Comparison of ENCODE assay signal across 9 mouse cellular contexts in the genomic region with DNA sequence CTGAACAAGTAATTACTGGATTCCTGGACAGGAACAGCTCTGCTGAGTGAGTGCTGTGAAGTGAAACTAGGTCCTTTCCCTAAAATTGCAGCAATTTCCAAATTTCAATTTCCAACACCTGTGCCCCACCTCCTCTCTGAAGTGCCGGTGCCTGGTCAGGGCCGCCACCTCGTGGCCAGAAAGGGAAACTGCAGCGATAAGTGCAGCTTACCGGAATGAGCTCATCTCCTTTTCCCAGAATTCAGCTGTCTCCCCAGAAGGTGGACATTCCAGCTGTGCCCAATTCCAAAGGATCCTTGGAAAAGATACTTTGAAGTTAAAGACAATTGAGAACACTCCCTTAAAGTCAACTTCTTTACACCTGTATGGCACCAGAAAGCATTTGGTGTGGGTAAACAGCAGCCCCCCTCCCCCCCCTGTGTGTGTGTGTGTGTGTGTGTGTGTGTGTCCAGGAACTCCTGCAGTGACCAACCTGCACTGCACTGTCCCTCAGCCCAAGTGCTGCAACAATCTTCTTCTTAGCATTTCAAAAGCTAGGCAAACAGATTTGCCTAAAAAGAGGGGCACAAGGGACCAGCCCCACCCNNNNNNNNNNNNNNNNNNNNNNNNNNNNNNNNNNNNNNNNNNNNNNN. TPM values are rescaled to one million over a fixed set of nuclear protein-coding genes. Genes with fewer than 3 reads are reported as not detected.
A peak's percentile ranks its signal among the peaks of the same experiment; 100 is the strongest.
DNase-seq lines count a peak whose midpoint lies in the region; ATAC-seq lines count a peak whose summit lies in the region.
"Had no signal": no experiment of that assay in that cellular context is flagged by ENCODE, and none has a peak within 500 bp of the region (broad histone marks: within the 10 kb centered on the region; RNA-seq: fewer than 3 reads in every experiment).

No protein-coding gene starts in this region.

- H3K36me3 ChIP-seq in embryonic facial prominence, embryonic 11.5 days (replicated peaks; ENCODE audit: control insufficient read depth, insufficient read depth, low read depth, low read length): no peaks in the 10 kb centered on the region
- H3K36me3 ChIP-seq in heart, embryonic 11.5 days (ENCODE audit: control insufficient read depth, insufficient read depth, low read length): no peaks in the 10 kb centered on the region
- H3K36me3 ChIP-seq in liver, embryonic 13.5 days: no peaks in the 10 kb centered on the region
- H3K36me3 ChIP-seq: stomach, embryonic 15.5 days had no signal

- no peak overlapping the region for H3K4me3 ChIP-seq in embryonic facial prominence, embryonic 11.5 days (ENCODE audit: low read depth, low read length)
- no peak overlapping the region for H3K4me3 ChIP-seq in heart, embryonic 11.5 days (ENCODE audit: low read depth, low read length)
- H3K4me3 ChIP-seq in liver, embryonic 13.5 days (replicated peaks): no peak overlapping the region
- H3K4me3 ChIP-seq: stomach, embryonic 15.5 days had no signal

- H3K27ac ChIP-seq in embryonic facial prominence, embryonic 11.5 days (replicated peaks; ENCODE audit: low read depth, low read length): no peak overlapping the region
- H3K27ac ChIP-seq in heart, embryonic 11.5 days (ENCODE audit: low read depth, low read length): no peak overlapping the region
- H3K27ac ChIP-seq in liver, embryonic 13.5 days: no peak overlapping the region
- H3K27ac ChIP-seq: stomach, embryonic 15.5 days had no signal

- peak; percentile 80 for DNase-seq in CD4-positive, CD25-positive, alpha-beta regulatory T cell, adult 2 months (ENCODE audit: low read depth, low spot score)
- DNase-seq in adrenal gland, postnatal 14 days: peak; percentile 86
- DNase-seq in embryonic facial prominence, embryonic 11.5 days (ENCODE audit: low spot score): peak; percentile 72
- DNase-seq in kidney, postnatal 25 days: peak; percentile 77 to 80
- DNase-seq in liver, embryonic 13.5 days: peak; percentile 35
- peak; percentile 33 for DNase-seq in ovary, adult 18-20 months (ENCODE audit: low spot score)
- DNase-seq in thymus, postnatal 0 days (ENCODE audit: low spot score): peak; percentile 59

- H3K27me3 ChIP-seq in embryonic facial prominence, embryonic 11.5 days (ENCODE audit: control insufficient read depth, insufficient read depth, low read length): no peaks in the 10 kb centered on the region
- 0 out of 2 replicates have a peak, but pooled peaks cover 3% of the 10 kb centered on the region for H3K27me3 ChIP-seq in heart, embryonic 11.5 days (ENCODE audit: control insufficient read depth, insufficient read depth, low read length)
- H3K27me3 ChIP-seq in liver, embryonic 13.5 days: 0 out of 2 replicates have a peak, but pooled peaks cover 5% of the 10 kb centered on the region
- H3K27me3 ChIP-seq: stomach, embryonic 15.5 days had no signal

- H3K4me2 ChIP-seq in embryonic facial prominence, embryonic 11.5 days (ENCODE audit: low read depth, low read length): no peak overlapping the region
- peak overlapping the region; percentile 16 for H3K4me2 ChIP-seq in heart, embryonic 11.5 days
- no peak overlapping the region for H3K4me2 ChIP-seq in liver, embryonic 13.5 days
- H3K4me2 ChIP-seq: stomach, embryonic 15.5 days had no signal

- H3K9ac ChIP-seq in embryonic facial prominence, embryonic 11.5 days (replicated peaks; ENCODE audit: low read length): no peak overlapping the region
- H3K9ac ChIP-seq in heart, embryonic 11.5 days (ENCODE audit: low read depth, low read length): no peak overlapping the region
- H3K9ac ChIP-seq in liver, embryonic 13.5 days: no peak overlapping the region
- H3K9ac ChIP-seq: stomach, embryonic 15.5 days had no signal

- WGBS in embryonic facial prominence, embryonic 11.5 days: 4% methylated on average over 5 of the region's 5 CpGs
- WGBS in heart, embryonic 11.5 days (ENCODE audit: insufficient replicate concordance): 2% methylated on average over 5 of the region's 5 CpGs
- WGBS in liver, embryonic 13.5 days (ENCODE audit: insufficient replicate concordance): 3% methylated on average over 5 of the region's 5 CpGs

- H3K9me3 ChIP-seq in embryonic facial prominence, embryonic 11.5 days (replicated peaks; ENCODE audit: control insufficient read depth, low read length): no peaks in the 10 kb centered on the region
- no peaks in the 10 kb centered on the region for H3K9me3 ChIP-seq in heart, embryonic 11.5 days (replicated peaks; ENCODE audit: control insufficient read depth, low read length)
- H3K9me3 ChIP-seq in liver, embryonic 13.5 days (replicated peaks): no peaks in the 10 kb centered on the region
- H3K9me3 ChIP-seq: stomach, embryonic 15.5 days had no signal

- no peaks in the 10 kb centered on the region for H3K4me1 ChIP-seq in embryonic facial prominence, embryonic 11.5 days (ENCODE audit: control insufficient read depth, insufficient read depth, low read length)
- no peaks in the 10 kb centered on the region for H3K4me1 ChIP-seq in heart, embryonic 11.5 days (ENCODE audit: control insufficient read depth, insufficient read depth, low read length)
- peaks cover under 1% of the 10 kb centered on the region; the same call in 1 of the 2 replicates for H3K4me1 ChIP-seq in liver, embryonic 13.5 days (replicated peaks)
- H3K4me1 ChIP-seq: stomach, embryonic 15.5 days had no signal

- ATAC-seq in embryonic facial prominence, embryonic 11.5 days (replicated peaks; ENCODE audit: insufficient number of reproducible peaks, low FRiP score, low TSS enrichment, low read depth): no peak
- ATAC-seq in heart, embryonic 11.5 days (replicated peaks; ENCODE audit: insufficient number of reproducible peaks, low FRiP score, low TSS enrichment): no peak
- no peak for ATAC-seq in liver, embryonic 13.5 days (ENCODE audit: low read depth)

RNA-seq across cellular contexts. Expression of gene Anxa4, which starts 13.2 kb away (rescaled TPM):
- total RNA-seq in adrenal gland, postnatal 14 days (2021): 54.6 and 55.5 TPM in 2 replicates
- polyA plus RNA-seq in embryonic facial prominence, embryonic 11.5 days (2014; fragmentation: Nextera tagmentation; extraction: Ambion mirVana): 12.5 and 14.1 TPM in 2 replicates
- polyA plus RNA-seq in heart, embryonic 11.5 days (2014; fragmentation: Nextera tagmentation; extraction: Ambion mirVana): 13.0 and 13.7 TPM in 2 replicates
- 28.1 and 31.7 TPM in 2 replicates for polyA plus RNA-seq in liver, embryonic 13.5 days (2015; fragmentation: Nextera tagmentation; extraction: Ambion mirVana)
- 33.6 and 34.0 TPM in 2 replicates for polyA plus RNA-seq in thymus, postnatal 0 days (2015; fragmentation: Nextera tagmentation; extraction: Ambion mirVana)

RNA-seq across cellular contexts. Expression of gene Aak1, which starts 42.7 kb away (rescaled TPM):
- total RNA-seq in adrenal gland, postnatal 14 days (2021): 81.9 and 88.8 TPM in 2 replicates
- polyA plus RNA-seq in embryonic facial prominence, embryonic 11.5 days (2014; fragmentation: Nextera tagmentation; extraction: Ambion mirVana): 17.2 and 17.3 TPM in 2 replicates
- polyA plus RNA-seq in heart, embryonic 11.5 days (2014; fragmentation: Nextera tagmentation; extraction: Ambion mirVana): 23.0 and 24.3 TPM in 2 replicates
- polyA plus RNA-seq in liver, embryonic 13.5 days (2015; fragmentation: Nextera tagmentation; extraction: Ambion mirVana): 3.4 and 4.3 TPM in 2 replicates
- polyA plus RNA-seq in thymus, postnatal 0 days (2015; fragmentation: Nextera tagmentation; extraction: Ambion mirVana): 13.6 and 19.0 TPM in 2 replicates

Comparison
In these comparisons a context has a peak if more than half of its experiments do, and no peak if none do; other contexts are left out.
1. DNase-seq: peak in every context shown above with its lines; median percentile 86 in adrenal gland, postnatal 14 days; 80 in CD4-positive, CD25-positive, alpha-beta regulatory T cell, adult 2 months; 78 in kidney, postnatal 25 days; 72 in embryonic facial prominence, embryonic 11.5 days; 59 in thymus, postnatal 0 days; 35 in liver, embryonic 13.5 days; 33 in ovary, adult 18-20 months.